Mouse (Mus musculus) cerebellum, adult 11-12 months (tissue): Measurements from ENCODE around the gene Smagp.

Experiments
- DNase-seq: peaks from one replicate; pipeline ENCODE4 v3.0.0; 2022

Smagp gene

GRCm38 (mm10) chr15:100580108-100580507, 56.6 kb downstream of the Smagp start:
- DNase-seq, result no peak

GRCm38 (mm10) chr15:100577972-100578371, 58.8 kb downstream of the Smagp start:
- no peak for DNase-seq

- DNase-seq, result no peak
Measured at GRCm38 (mm10) chr15:100576810-100577209, 59.9 kb downstream of the Smagp start.

- DNase-seq, result no peak
Measured at GRCm38 (mm10) chr15:100576392-100576791, 60.3 kb downstream of the Smagp start.

- no peak for DNase-seq
Measured at GRCm38 (mm10) chr15:100575366-100575765, 61.4 kb downstream of the Smagp start.

GRCm38 (mm10) chr15:100574378-100574777, 62.4 kb downstream of the Smagp start:
- no peak for DNase-seq

GRCm38 (mm10) chr15:100573946-100574345, 62.8 kb downstream of the Smagp start:
- no peak for DNase-seq
